Mouse (Mus musculus) skeletal muscle tissue, adult 2 months (tissue): ENCODE results near the gene Rabl3.
A peak's percentile ranks its signal among the peaks of the same experiment; 100 is the strongest.

Source experiments
- DNase-seq: peaks from one replicate; pipeline ENCODE4 v3.0.0-alpha.2; 2012; ENCODE audit warnings: low read depth, low spot score

Rabl3 gene

DNA sequence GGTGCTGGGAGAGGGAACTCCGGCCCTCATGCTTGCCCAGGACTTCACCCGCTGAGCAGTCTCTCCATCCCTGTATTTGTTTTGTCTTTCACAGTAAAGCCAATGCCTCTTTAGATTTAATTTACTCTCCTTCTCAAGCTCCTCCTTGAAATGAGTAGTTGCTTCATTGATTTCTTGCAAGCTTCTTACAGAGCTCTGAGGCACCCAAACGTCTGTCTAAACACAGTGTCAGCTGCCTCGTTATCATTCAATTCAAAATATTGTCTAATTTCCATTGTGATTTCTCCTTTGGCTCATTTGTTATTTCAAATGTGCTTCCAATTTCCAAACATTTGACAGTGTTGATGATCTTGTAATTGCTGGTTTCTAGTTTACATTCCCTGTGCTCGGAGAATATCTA lies 6.6 kb downstream of the Rabl3 start:
- no peak for DNase-seq

DNA sequence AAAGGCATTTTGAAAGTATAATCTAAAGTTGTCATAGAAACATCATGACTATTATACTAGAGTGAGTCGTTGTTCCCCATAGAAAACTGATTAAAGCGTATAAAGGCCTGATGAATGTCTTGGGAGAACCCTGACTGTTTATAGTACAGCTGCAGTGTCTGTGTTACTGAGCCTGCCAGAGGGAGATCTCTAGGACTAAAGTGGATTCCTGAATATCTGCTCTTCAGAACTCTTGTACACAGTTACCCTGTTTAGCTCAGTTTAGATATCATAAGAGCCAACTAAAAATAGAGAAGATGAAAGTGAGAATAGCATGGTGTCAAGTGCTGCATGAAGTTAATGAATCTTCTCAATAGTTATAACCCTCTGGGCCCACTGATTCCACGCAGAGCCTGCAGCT lies 10.6 kb downstream of the Rabl3 start:
- no peak for DNase-seq

DNA sequence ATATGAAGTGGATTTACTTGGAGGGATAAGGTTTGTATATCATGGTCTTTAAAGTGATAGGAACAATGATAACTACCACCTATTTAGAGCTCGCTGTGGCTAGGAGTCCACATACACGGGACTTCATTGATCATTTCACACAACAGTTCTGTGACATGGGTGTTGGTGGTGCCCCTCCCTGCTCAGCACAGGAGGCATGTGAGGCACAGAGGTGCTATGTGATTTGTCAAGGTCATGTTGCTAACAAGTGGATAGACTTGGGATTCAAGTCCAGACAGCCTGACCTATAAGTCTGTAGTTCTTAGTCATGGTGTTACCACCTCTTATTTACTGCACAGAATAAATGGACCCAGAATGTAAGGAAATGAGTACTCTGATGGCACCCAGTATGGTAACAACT lies 11.3 kb downstream of the Rabl3 start:
- DNase-seq = no peak

DNA sequence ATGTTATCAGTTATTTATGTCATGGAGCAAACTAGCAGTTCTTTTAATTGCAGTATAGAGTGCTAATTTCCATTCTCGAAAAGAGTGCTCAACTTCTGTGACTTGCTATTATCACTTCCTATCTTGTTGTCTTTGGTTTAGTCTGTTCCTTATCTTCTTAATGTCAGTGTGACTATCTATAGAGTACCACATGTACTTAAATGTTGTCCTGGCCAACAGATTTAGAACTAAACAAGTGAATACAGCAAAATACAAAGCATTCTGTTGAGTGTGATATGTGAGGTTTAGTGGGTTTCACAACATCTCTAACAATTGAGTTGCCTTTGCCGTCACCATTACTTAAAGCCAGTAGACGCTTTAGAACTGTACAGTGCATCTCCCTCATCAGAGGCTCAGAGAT lies 13.1 kb downstream of the Rabl3 start:
- no peak for DNase-seq

DNA sequence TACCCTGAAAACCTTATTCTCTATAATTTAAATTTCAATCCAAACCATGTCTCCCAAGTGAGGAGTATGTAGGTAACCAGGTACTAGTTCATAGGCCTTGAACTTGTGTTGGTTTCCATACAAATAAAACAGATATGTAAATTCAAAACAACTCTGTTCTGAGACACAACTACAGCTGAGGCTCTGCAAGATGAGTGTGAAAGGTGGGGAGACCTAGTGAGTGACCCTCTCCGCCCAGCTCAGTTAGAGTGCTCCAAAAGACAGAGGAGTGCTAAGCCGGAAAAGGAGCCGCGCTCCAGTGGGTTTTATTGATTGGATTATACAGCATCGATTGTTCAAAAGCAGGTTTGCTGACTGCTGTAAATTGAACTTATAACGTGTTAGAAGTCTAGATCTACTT lies 22.7 kb downstream of the Rabl3 start:
- no peak for DNase-seq

DNA sequence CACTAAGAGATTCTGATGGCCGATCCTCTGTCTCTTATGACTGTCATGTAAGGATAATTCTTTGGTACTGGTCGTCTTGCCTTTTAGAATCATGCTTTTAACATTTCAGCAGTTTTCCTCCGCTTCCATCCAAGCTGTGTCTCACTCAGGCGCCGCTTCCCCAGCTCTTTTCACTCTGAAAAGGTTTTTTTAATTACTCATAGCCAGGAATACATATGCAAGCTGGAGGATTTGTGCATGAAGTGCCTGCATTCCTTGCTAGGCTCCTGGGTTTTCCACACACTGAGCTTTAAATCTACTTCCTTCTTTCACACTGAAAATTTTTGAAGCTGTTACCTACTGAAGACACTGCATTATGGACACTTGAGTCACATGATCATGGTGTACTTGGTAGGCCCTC lies 23.3 kb downstream of the Rabl3 start:
- no peak for DNase-seq

DNA sequence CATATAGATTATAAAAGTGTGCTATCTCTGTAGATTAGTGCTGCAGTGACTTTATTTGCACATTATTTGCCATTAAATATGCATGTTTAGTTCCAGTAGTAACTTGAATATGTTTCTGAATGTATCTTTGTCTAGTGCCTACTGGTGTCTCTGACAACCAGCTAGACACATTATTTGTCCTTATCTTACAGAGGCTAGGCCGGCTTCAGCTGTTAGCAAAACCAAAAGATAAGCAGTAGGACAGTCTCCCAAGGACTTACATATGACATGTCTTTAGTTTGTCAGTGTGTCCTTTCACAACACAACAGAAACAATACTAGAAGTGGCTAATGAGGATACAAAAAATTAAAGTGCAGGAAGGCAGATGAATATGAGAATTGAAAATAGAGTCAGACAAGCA lies 25.4 kb downstream of the Rabl3 start:
- DNase-seq = no peak

DNA sequence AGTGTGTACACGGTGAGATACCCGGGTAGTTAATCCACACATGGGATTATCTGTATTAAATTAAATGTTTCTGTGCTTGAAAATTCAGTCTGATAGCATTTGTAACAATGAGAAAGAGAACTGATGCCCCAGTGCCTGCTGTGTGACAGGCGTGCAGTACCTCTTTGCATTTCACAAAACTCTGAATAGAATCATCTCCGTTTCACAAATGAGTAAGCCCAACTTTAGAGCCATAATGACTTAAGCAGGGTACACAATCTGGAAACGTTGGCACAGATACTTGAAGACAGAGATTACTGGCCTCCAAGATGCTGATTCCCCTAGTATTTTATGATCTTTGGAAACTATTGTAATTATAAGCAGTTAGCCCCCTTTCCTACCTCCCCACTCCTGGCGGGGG lies 26.4 kb downstream of the Rabl3 start:
- no peak for DNase-seq

DNA sequence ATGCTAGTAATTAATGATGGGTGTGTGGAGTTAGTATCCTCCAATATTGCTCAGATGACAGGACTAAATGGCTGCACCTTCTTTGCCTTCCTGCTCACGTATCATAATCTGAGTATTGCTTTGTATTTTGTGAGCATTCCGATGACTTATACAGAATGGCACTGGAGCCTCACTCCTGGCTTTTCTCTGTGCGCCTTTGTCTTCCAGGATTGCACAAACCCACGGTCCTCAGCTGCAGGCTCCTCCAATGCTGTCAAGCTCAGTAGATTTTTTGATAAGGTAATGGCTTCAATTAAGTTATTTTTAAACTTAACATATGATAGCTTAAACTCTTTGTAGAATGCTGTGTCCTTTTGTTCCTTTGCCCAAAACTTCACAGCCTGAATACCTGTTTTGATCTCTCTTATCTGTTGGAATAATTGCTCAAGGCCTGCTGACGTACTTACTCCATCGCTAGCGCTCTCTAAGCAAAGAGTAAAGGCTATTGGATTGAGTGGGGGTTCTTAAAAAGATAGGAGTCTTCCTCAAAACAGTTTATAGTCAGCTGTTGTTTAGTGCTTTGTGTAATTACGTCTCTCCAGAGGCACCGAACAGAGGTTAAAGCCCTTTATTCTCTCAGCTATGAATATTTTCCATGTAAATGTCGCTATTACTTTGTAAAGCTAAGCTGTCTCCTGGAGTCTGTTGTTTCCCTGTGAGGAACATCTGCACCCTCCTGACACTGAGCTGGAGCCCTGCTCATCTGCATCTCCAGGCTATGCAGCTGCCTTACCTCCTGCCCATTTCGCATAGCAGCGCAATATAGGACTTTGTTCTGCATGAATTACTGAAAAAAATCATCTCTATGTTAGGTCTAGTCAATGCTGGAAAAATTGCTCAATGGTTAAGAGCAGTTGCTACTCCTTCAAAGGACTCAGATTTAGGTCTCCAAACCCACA lies 27.7 kb downstream of the Rabl3 start:
- DNase-seq = no peak

DNA sequence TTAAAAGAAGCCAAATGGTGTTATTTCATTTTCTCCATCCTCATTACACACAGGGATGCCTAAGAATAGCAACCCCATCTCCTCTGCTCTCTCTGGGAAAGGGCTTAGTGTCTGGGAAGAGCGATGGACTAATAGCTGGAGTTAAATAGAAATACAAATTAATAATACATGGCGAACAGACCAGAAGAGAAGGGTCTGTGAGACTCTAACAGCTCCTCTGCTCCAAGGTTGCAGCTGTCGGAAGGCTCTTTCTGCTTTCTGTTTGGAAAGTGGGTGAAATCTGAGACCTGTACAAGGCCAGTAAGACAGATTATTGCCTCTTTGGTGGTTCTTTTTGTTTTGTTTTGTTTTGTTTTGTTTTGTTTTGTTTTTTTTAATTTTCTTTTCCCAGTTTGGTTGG lies 31.9 kb downstream of the Rabl3 start:
- DNase-seq = no peak

DNA sequence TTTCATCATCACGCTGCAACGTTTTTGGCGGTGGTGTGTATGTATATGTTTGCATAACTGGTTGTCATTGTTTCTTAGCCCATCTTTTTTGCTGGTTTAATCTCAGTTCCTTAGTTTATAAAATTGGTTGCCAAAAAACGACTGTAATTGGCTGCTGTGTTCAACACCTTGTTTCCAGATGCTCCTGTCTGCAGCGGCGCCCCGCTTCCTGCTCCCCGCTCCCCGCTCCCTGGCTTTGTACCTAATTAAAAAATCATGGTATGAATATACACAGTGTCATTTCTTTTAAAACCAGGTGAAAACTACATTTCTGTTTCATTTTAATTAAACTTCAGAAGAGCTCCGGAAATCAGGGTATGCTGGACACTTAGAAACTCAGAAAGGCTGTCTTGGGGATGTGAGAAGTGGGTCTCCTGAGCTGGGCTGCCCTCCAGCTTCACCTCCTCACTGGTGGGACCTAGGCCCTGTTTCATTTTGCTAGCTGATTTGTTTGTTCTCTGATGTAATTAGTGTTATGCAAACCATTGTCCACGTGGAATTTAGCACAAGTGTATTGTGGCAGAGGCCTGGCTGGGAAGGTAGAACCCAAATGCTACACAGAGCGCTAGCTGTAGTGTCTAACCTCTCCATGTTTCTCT lies 32.6 kb downstream of the Rabl3 start:
- DNase-seq = no peak

DNA sequence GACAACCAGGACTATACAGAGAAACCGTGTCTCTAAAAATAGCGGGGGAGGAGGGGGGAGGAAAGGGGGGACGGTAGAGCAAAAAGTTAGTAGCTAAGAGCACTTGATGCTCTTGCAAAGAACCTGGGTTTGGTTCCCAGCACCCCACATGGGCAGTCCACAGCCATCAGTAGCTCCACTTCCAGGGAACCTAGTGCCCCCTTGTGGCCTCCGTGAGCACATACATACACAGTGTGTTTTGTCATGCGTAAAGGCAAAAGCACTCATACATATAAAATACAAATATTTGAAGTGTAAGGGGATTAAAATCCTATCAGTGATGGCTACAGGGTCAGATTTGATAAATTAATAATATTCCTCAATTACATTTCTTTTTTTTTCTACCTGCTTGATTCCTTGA lies 33.4 kb downstream of the Rabl3 start:
- no peak for DNase-seq

DNA sequence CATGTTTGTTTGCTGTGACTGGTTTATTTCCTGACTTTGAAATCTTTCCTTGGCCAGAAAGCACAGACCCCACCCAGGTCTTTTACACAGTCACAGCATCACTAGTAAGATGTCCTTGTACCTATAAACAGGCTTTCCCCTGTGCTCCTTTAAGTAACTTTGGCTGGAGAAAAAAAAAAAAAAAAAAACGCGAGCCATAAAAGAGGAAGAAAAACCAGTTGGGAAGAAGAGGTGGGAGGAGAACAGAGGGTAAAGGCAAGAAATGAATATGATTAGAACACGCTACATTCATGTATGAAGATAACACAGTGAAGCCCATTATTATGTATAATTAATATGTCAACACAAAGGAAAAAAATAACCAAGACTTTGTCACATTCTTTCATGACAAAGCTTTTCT lies 35.6 kb downstream of the Rabl3 start:
- DNase-seq = no peak

DNA sequence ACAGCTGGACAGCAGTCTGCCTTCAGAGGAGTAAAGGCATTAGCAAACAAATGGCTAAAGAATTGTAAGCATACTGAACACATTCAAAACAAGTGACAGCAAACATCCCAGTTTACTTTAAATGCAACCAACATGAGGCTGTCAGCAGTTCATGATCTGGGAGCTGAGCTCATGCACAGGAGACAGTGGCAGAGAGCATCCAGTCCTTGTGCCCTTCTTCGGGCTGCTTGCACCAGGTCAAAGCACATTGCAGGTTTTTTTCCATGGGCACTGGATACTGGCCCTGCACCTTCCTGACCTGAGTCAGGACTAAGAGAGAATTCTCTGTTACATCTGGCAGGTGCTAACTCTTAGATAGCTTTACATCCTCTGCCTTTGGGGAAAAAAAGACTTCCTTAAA lies 39.9 kb downstream of the Rabl3 start:
- DNase-seq = no peak

DNA sequence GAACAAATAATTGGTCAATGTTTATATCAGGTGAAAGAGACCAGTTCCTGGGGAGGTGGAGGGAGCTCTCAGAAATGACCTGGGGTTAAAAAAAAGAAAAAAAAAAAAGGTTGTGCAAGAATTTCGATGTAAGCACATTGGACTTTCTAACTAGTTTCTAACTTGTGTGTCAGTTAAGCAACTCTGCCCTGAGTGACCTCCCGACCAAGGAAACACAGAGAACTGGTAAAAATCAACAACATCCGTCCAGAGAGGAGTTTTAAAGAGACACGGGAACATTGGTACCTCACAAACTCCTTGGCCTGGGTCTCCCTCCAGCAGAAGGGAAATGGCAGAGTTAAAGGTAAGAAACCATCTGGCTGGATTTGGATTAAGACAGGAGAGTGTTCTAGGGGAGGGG lies 40.3 kb downstream of the Rabl3 start, which contains the start of gene Hgd:
Gene Hgd, plus strand, starts transcription at position 160 of the 400 bp plus-strand sequence.
- no peak for DNase-seq

DNA sequence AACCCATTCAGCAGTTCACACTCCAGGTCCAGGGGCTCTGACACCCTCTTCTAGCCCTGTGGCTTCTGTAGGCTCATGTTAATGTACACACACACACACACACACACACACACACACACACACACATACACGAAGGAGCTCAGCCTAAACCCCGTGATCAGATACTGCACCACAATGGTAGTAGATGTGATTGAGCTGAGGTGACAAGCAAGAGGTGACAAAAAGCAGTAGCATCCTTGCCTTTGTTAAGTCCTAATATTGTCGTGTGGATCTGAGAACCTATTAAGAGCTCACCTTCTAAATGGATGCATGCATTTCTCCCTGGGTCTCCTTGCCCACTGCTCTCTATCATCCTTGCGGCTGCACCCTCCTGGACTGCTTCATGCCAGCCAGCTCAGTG lies 41.0 kb downstream of the Rabl3 start:
- no peak for DNase-seq

DNA sequence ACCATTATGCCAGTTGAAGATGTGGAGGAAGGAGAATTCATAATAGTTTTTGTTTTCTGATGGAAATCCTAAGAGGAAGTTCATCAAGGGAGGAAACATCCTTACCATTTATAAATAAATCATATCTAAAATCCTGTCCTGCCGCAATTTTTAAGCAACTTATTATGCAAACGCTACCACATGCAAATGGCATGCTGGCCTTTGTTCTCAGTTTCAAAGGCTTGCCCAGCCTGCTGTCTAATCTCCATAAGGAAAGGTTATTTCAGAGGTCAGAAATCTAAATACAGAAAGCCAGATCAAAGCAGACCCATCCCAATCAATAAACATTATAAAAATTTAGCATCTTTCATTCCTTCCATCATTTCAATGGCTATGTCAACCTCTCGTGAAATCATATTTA lies 42.2 kb downstream of the Rabl3 start:
- DNase-seq = no peak

DNA sequence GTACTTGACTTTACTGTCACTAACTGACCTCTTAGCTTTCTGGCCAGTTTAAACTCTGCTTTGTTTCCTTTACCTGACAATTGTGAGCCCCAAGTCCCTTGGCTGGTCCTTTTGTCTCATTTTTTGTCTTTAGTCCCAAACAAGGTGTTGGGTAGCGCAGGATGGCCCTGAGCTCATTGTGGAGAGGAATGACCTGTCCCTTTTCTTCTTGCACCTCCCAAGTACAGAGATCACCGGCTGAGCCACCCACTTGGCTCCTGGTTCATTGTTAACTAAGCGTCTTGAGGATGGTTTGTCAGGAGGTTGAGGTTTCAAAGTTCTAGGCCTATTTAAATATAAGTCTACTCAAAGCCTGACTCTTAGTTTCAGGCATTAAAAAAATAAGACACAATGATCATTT lies 43.6 kb downstream of the Rabl3 start:
- no peak for DNase-seq

DNA sequence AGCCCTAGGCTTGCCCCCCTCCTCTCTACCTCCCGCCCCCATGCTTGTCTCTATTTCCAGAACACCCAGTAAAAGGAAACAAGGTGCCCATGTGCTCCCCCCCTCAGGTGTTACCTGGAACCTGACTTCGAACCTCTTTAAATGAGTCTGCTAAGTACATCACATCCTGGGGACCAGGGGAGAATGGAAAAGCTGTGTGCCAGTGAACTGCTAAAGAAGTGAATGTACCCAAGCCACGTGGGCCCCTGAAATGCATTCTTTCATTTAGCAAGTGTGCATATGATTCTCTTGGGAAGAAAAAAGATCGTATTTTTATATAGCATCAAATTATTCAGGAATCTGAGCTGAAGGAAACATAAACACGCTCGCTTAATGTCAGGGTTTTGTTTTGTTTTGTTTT lies 44.1 kb downstream of the Rabl3 start:
- DNase-seq = no peak

DNA sequence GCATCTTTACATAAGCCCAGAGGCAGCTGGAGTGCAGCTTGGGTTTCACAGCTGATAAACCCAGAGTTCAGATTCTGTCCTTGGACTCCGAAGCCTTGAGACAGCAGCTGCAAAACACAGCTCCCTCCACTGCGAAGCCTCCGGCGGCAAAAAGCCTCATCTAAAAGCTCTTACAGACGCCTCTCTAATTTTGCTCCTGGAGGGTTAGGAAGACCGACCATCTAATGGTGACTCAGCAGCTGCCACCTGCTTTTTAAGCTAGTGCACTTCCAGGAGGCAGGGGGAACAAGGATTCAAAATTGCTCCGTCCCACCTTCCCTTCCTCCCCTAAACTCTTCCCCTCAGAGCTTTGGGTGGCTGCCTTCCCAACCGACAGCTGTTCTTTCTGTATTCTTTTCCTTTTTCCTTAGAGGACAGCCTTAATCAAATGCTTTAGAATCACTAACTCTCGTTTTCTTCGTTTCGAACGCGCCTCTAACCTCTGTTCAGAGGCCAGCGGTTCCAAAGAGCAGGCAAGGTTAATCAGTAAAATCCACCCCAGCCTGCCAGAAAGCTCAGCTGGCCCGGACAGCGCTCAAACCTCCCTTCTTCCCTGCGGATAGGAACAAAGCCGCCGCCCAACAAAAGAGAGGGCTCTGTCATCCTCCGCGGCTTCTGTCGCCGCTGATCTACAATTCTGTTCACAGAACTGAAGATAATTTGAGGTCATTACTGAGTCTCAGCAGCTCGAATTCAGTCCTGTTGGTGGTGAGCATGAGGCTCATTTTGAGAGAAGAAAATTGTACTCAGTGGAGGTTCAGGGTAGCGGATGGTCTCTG lies 44.7 kb downstream of the Rabl3 start:
- peak; percentile 21 for DNase-seq

DNA sequence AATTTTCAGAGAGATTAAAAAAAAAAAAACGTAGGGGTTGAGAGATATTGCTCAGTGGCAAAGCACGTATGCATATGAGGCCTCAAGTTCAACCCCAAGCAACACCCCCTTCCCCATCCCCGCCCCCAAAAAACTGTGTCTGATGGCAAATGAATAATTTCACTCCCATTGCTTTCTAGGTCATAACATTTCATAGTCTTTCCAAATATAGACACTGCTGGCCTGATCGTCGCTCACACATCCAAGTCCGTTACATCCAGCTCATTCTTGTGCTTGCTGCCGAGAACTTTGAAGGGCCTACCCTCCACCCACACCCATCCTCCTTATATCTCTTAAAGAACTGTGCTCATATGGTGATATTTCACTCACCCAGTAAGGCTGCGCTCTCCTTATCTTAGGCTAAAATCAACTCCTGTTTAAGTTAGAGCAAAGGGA lies 45.5 kb downstream of the Rabl3 start:
- DNase-seq = no peak

DNA sequence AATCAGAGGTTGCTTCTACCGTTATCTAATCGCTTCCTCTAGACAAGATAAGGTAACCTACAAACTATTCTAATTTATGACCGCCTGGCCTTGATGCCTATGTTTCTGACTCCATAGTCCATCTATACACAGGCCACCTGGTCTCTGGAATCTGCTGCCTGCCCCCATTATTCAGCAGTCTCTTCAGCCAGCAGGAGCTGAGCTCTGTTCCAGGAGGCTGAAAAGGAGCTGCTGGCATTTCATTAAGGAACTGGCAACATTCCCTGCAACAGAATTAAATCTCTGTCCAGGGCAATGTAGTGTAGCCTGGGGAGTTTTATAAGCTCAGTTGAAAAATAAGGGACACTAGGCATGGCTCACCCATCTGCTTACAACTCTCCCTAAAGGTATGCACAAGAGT lies 51.2 kb downstream of the Rabl3 start:
- DNase-seq = peak; percentile 22
